Mouse (Mus musculus) monocyte, adult 2 months (primary cell): ENCODE measurements at regions not wholly inside any gene's neighbourhood (a gene's known extent, or its start where the extent isn't known, plus 50 kb on each side); places are given as distances from the start of the nearest gene placed in this dataset.

ENCODE experiments used
- DNase-seq, 2 experiments: peaks; one replicate each; pipeline ENCODE4 v3.0.0; 2022; ENCODE audit warnings: low spot score in 2 of 2, low read depth in 1 of 2

DNA sequence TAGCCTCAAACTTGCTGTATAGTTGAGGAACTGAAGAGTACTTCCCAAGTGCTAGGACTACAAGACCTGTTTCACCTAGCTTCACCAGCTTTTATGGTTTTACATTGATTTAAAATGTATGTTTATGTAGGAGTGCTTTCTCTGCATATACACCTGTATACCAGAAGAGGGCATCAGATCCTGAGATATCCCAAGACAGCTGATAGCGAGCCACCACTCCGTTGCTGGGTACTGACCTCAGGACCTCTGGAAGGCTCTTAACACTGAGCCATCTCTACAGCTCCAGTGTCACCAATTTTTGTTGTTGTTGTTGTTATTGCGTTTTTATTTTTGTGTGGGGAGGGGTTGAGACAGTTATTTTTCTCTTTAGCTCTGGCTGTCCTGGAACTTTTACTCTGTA, 55.9 kb upstream of the Ddx3x start:
- DNase-seq: no peak

DNA sequence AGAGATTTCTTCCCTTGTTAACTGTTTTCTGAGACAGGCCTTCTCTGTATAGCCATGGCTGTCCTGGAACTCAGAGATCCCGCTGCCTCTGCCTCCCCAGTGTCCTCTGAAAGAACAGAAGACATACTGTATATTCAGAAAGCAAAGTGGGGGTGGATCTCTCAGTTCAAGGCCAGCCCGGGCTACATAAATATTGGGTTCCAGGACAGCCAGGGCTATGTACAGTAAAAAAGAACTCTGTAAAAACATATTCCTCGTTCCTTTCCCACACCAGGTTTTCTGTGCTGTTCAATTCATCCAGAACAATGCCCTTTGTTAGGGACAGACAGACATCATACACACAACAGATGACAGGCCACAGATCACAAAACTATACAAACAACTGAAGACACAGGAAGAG, 54.3 kb upstream of the Ddx3x start:
- no peak for DNase-seq

DNA sequence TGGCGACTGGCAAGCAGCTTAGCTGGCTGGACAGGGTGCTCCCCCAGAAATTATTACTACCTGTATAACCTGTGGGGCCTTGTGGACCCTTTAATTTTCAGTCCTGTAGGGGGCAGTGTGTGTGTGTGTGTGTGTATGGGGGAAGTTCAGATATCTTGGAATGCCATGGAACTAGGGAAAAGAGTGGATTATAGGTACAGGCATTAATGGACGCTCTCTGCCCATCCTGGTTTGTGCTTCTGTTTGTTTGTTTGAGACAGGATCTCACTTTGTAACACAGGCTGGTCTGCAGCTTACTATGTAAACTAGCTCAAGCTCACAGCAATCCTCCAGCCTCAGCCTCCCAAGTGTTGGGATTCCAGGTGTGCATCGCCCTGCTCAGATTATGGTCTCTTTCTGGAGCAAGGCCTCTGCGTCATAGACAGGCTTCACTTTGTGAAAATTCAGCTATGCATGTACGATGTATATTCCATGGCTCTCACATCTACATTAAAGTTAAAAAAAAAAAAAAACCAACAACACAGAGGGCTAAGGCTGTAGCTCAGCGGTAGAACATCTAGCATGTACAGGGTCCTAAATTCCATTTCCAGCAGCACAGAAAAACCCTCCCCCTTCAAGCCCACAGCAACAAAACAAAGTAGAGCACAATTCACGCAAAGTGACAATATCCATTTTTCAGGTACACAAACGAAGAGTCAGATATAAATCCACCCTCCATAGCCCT, 50.7 kb upstream of the Ddx3x start:
- no peak for DNase-seq

DNA sequence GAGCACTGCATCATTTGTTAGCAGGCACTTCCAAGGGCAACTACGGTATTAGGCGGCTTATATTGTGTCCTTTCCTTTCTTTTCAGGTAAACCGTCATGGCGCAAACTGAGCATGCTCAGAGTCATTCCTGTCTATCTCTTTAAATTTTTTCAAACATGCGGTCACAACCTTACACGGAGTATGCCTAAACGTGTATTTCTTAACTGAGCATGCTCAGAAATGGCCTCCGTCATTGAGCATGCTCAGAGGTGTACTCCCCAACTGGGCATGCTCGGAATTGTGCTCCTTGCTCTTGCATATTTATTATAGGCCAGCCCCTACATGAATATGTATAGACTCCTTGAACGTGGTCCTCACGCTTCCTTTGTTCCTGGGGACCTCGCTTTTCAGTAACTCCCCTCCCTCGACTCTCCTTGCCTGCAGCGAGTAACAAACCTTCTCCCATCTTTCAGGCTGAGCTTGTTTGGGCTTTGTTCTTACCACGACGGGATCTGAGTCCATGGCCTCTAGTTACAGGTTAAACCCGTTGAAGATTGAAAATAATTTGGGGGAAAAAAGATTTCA, 50.1 kb upstream of the Ddx3x start:
- peak; percentile 36 to 65 for DNase-seq
